Mouse (Mus musculus) left cerebral cortex, adult 8-10 months (tissue): Measurements from ENCODE around the gene Spty2d1. TPM values are rescaled to one million over a fixed set of nuclear protein-coding genes. Genes with fewer than 3 reads are reported as not detected.
"Not testable (repeated sequence)": the region's sequence is repeated elsewhere in the genome, so short reads cannot be mapped to it uniquely, and the experiment has no call there.

Experiments
- DNase-seq, 2 experiments: peaks; one replicate each; pipeline ENCODE4 v3.0.0; 2022; ENCODE audit warnings: low spot score in 2 of 2
- total RNA-seq, 4 experiments: library from RNA; stranded (reverse); gene quantifications; 2 replicates each; pipeline ENCODE4 v1.2.4; 2022

The Spty2d1 gene
- total RNA-seq, 4 experiments from 2014 or later: 14.0 to 16.1 (median 15.1) TPM

- no peak for DNase-seq
Observed at GRCm38 (mm10) chr7:46993079-46993478, 15.1 kb downstream of the Spty2d1 start.

GRCm38 (mm10) chr7:46989387-46989786 lies 18.8 kb downstream of the Spty2d1 start:
- not testable (repeated sequence) for DNase-seq

GRCm38 (mm10) chr7:46987073-46987472 lies 21.1 kb downstream of the Spty2d1 start:
- no peak for DNase-seq

GRCm38 (mm10) chr7:46986646-46987045 lies 21.6 kb downstream of the Spty2d1 start:
- no peak for DNase-seq

- no peak for DNase-seq
Observed at GRCm38 (mm10) chr7:46985718-46986505, 22.3 kb downstream of the Spty2d1 start.

- no peak for DNase-seq
Observed at GRCm38 (mm10) chr7:46983280-46983679, 24.9 kb downstream of the Spty2d1 start, which contains the start of gene Gm9999. Gm9999 (plus strand) TSS chr7:46983580.

- DNase-seq: no peak
Observed at GRCm38 (mm10) chr7:46975456-46975855, 32.8 kb downstream of the Spty2d1 start.

- no peak for DNase-seq
Observed at GRCm38 (mm10) chr7:46974648-46975047, 33.6 kb downstream of the Spty2d1 start.

GRCm38 (mm10) chr7:46969898-46970297 lies 38.3 kb downstream of the Spty2d1 start:
- no peak for DNase-seq

- DNase-seq: no peak
Observed at GRCm38 (mm10) chr7:46964070-46964469, 44.1 kb downstream of the Spty2d1 start.

- DNase-seq: peak; percentile 23 to 47
Observed at GRCm38 (mm10) chr7:46962806-46963618, 45.2 kb downstream of the Spty2d1 start.

GRCm38 (mm10) chr7:46962132-46962531 lies 46.1 kb downstream of the Spty2d1 start:
- no peak for DNase-seq

GRCm38 (mm10) chr7:46960991-46961390 lies 47.2 kb downstream of the Spty2d1 start:
- DNase-seq: no peak

GRCm38 (mm10) chr7:46958853-46959252 lies 49.4 kb downstream of the Spty2d1 start:
- no peak for DNase-seq

GRCm38 (mm10) chr7:46957831-46958691 lies 50.1 kb downstream of the Spty2d1 start, which contains the start of gene Uevld:
Uevld (minus strand) TSS chr7:46958527.
- DNase-seq: peak; percentile 90

Other genes with a start within 250 kb of the Spty2d1 start
- gene Hps5, start 212.3 kb downstream of the Spty2d1 start, total RNA-seq: 10 to 100 TPM; 13.8 to 19.3 (median 16.5) TPM
- 10 to 100 TPM; 35.7 to 41.7 (median 37.8) TPM for gene Gtf2h1, start 212.3 kb downstream of the Spty2d1 start, total RNA-seq
- 100 to 1,000 TPM; 313 to 352 (median 334) TPM for gene Ldha, start 166.9 kb downstream of the Spty2d1 start, total RNA-seq
- not detected for gene Ldhc, start 147.2 kb downstream of the Spty2d1 start, total RNA-seq
- gene Tsg101, start 88.4 kb downstream of the Spty2d1 start, total RNA-seq: 10 to 100 TPM; 68.8 to 80.3 (median 76.1) TPM
- gene Uevld, start 49.9 kb downstream of the Spty2d1 start, total RNA-seq: 10 to 100 TPM; 11.0 to 20.4 (median 19.1) TPM
- gene Gm9999, start 24.8 kb downstream of the Spty2d1 start, total RNA-seq: not detected
- 10 to 100 TPM; 18.5 to 19.6 (median 19.0) TPM for gene Tmem86a, start 42.2 kb upstream of the Spty2d1 start, total RNA-seq
- gene Ptpn5, start 125.3 kb upstream of the Spty2d1 start, total RNA-seq: 100 to 1,000 TPM; 190 to 224 (median 202) TPM
- gene Mrgpra6, start 196.5 kb upstream of the Spty2d1 start, total RNA-seq: not detected
- gene Mrgpra9, start 244.4 kb upstream of the Spty2d1 start, total RNA-seq: not detected